Mouse (Mus musculus) urinary bladder, adult 2 months (tissue): Measurements from ENCODE around the gene Naa40. TPM values are rescaled to one million over a fixed set of nuclear protein-coding genes. Genes with fewer than 3 reads are reported as not detected.

ENCODE experiments used
- DNase-seq: peaks from one replicate; pipeline ENCODE4 v3.0.0; 2022; ENCODE audit warnings: low spot score
- polyA plus RNA-seq: library from polyadenylated mRNA; depleted of rRNA; stranded (reverse); fragments of >200 nt; gene quantifications from 2 replicates; pipeline ENCODE4 v1.2.3, GENCODE M21; 2012; rRNA removed

The Naa40 gene
- 25.7 and 27.6 TPM in 2 replicates for polyA plus RNA-seq

DNA sequence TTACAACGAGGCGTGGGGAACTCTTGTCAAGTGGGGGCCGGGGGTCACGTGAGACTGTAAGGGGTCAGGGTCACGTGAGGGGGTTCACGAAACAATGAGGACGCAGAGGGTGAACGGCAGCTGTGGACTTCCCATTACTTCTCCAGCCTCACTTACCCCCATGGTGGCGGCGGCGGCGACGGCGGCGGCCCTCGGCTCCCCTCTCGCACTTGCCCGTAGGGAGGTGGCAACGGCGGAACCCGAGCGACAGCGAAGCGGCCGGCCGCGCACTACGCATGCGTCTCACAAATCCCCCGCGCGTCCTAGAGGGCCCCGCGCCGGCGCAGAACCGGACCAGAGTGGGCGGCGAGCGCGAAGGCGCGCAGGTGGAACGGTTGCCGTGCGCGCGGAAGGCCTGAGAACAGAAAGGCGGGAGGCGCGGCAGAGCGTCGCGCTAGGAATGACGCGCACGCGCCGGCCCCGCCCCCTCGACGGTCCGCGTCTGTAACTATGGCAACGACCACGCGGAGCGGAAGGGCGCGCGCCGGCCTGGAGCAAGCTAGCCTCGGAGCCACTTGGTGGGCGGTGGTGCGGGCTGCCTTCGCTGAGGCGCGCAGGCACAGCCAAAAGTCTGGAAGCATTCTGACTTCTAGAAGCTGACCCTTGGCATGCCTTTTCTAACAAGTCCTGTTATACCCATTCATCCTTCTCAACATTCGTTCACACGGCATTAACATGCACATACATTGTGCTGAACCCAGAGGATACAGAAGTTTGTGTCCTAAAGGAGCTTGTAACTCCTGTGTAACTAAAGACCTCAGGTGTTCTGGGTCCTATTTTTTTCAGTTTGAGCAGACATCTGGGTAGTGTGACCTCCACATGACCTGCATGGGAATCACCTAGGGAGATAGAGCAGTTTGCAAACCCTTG is at the start of gene Naa40:
TSS of gene Naa40 (minus strand) at position 402 of the 909 bp plus-strand sequence.
- DNase-seq: peak; percentile 79

DNA sequence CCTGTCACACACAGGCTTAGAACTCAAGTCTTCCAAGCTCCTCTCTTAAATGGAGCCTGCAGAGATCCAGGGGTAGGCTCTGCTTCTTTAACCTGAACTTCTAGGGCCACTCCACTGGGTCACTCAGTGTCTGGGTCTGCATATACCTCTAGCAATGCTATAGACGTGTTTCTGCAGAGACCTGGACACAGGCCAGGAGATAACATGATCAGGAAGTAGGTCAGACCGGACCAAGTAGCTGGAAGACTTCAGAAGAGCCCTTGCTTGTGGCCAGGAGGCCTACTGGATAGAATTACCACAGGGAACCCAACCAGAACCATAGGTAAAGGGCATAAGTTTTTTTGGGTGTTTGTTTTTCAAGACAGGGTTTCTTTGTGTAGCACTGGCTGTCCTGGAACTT is 48.8 kb upstream of the Naa40 start:
- no peak for DNase-seq

DNA sequence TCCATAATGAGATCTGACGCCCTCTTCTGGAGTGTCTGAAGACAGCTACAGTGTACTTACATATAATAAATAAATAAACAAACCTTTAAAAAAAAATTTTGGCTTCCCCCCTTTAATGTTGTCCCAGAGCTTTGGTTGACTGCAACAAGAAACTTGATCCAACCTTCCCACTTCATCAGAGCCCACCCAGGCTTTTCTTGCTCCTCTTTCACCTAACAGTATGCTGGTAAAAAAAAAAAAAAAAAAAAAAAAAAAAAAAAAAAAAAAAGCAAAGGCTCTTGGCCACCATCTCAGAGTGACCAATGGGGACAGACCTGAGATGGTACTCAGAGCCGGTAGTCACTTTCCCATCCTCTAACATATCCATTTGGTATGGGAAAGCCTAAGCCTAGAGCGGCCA is 47.3 kb upstream of the Naa40 start:
- no peak for DNase-seq

DNA sequence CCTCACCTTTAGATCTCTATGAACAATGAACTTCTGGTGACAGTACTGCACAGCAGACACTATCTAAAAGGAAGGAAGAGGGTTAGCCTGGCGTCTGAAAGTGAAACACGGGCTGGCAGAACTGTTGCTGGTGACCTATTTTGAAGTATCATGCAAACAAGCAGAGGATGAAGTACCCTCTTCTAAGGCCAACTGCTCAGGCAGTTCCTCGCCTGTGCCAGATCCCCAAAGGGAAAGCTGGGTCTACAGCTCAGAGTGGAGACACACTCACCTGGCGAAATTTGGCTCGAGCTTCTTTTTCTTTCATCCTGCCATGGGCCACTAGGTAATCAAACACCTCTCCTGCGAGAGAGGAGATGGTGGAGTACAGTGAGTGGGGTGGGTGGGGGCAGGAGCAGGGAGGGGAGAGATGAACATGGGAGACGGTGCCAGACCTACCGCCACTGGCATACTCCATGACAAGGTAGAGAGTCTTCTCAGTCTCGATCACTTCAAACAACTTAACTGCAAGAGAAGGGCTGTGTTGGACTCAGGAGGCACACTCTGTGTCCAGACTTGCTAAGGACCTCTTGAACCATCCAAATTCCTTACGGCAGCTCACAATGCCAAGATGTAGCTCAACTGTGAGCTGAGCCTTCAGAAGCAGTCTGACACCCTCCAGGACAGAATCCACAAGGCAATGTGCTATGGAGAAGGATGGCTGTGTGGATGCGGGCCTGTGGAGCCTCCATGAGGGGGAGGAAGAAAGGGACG is 45.8 kb upstream of the Naa40 start:
- DNase-seq: no peak

DNA sequence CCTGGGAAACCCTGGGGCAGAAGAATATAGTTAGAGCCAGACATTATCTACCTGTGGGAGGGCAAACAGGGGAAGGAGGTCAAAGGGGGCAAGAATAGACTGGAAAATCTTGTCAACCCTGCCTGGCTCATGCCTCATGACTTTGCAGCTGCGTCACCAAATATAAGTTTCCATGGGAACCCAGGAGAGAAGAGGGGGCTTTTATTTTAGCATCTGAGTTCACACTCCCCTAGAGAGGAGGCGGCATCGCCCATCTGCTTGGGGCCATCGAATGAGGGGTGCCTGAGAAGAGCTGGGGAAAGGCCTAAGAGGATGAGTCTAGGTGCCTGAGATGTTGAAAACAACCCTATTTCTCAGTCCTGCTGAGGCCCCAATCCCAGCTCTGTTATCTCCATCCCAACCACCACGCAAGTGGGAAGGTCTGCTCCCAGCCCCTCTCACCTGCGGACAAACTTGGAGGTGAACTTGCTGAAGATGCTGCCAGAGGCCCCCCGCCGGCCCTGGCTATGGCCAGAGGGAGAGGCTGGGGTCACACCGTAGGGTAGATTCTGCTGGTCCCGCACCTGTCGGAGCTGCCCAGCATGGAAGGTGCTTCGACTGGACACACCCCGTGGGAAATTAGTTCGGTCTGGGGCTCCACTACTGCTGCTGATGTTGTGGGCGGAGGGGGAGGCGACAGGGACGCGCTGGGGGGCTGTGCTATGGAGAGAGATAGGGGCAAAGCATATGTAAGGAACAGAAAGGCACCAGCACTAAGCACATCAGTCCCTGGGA is 39.8 kb upstream of the Naa40 start:
- no peak for DNase-seq

DNA sequence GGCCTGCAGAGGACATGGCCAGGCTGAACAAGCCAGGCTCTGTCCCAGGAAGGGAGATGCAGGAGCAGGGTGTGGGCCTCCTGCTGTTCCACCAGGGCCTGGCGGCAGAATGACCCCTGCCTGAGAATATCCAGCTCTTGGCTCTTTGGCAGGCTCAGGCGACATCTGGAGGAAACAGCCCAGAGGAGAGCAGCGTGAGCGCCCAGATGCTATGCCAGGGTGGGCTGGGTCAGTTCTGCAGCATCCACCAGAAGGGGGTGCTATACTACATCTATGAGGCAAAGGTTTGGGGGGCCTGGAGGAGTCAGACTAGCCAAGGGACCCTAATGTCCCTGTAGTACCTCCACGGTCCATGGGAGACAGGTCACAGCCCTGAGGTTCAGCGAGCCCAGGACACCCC is 38.1 kb upstream of the Naa40 start:
- no peak for DNase-seq

DNA sequence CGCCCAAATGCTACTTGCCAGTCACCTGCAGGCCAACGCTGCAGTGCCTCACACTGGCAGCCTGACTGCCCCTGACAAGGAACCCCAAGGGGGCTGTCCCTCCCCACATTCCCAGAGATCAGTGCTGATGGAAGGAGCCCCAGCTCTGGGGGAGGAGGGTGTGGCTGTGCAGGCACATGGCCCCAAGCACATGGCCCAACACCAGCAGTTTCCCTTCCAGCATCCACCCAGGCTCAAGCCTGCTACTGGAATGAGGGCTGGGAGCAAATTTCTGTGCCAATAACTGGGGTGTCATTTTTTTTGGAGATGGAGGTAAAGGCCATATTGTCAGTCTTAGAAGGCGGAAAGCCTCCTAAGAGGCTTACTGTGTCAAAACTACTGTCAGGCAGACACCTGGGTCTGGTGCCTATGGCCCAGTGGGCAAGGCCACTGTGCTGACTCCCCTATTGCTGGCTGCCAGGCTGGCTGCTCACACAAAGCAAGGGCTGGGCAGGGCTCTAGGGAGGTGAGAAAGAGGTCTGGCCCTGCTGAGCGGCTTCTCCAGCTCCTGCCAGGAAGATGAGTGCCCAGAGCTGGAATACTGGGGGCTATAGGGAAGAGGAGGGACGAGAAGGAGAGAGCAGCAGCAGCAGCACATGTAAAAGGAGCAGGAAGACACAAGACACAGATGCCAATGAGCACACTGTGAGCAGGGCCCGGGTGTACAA is 37.4 kb upstream of the Naa40 start:
- no peak for DNase-seq

DNA sequence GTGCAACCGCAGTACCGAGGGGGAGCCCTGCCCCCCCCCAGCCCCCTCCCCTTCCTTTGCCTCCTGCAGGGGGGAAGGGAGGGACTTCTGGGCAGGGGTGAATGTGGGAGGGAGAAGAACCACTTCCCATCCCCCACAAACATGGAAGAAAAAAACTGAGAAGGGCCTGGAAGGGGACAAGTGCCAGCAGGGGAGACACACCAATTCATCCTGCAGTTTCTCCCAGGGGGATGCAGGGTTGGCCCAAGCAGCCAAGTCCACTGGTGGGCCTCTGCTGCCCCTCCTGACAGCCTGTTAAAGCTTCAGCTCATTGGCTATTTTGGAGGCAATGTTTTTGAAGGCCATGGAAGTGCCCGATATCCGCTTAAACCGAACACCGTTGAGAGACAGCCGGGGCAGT is 35.8 kb upstream of the Naa40 start:
- DNase-seq: no peak

DNA sequence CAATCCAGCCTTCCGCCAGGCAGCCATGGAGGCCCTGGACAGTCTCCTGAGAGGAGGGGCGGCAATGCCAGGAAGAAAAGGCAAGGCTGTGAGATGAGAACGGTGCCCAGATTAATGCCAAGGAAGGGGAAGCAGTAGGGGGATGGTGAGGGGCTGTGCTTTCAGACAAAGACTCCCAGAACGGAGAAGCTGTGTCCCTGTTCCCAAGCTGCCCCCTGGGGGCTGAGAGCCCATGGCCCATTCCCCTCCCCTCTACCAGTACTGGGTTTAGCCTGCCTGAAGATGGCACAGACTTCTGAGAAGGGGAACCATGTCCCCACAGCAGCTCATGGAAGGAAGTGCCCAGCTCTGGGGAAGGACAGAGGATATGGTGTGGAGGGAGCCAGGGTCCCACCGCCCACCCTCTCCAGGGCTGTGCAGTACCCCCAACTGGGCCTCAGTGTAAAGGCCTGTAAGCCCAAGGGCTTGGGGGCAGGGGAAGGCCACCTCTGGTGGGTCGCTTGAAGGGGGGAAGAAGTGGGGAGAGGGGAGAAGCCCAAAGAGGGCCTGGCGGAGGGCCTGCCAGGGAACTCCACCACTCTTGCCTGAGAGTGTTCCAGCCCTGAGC is 35.2 kb upstream of the Naa40 start:
- DNase-seq: no peak

DNA sequence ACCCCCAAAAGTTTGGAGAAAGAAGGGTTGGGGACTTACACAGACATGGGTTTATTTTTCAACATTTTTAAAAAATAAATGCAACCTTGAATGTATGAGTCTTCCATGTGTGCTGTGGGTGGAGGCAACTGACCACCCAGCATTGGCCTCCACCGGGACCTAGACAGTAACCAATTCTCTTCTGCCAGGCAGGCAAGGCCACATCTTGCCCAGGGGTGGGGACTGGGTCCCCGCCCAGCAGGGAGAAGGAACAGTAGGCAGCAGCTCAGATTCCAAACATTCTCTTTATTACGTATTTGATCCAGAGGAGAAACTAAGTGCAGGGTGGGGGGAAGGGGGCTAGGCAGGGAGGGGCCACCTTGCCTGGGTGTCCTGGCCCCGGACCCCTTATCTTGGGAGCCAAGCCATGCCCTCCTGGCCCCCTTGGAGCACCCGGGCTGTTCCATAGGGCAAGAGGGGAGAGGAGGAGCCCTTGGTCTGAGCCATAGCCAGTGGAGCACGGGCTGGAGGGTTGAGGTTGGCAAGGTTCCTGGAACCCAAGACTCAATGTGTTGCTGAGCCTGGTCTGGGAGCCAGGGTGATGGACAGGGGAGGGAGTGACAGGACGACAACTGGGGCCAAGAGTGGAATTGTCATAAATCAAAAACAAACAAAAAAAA is 34.3 kb upstream of the Naa40 start:
- no peak for DNase-seq

DNA sequence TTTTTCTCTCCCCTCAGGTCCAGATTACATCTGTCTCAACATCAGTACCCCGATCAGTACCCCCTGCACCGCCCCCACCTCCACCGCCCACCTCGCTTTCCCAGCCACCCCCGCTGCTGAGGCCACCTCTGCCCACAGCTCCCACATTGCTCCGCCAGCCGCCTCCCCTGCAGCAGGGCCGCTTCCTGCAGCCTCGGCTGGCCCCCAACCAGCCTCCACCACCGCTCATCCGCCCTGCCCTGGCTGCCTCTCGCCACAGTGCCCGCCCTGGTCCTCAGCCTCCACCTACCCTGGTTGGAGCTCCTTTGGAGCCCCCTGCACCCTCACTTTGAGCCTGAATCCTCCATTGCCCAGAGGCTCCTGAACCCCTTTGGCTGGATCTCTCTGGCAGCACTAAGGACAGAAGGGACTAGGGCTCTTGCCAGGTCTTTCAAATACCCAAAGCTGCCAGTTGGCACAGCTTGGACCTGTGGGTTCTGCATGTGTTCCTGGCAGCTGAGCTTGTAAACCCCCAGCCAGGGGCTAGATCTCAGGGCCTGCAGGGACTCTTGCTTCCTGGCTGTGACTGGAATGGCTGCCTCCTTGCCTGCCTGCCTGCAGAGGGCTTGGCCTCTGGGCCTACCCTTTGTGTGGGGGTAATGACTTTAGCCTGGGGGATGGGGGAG is 33.5 kb upstream of the Naa40 start:
- no peak for DNase-seq

DNA sequence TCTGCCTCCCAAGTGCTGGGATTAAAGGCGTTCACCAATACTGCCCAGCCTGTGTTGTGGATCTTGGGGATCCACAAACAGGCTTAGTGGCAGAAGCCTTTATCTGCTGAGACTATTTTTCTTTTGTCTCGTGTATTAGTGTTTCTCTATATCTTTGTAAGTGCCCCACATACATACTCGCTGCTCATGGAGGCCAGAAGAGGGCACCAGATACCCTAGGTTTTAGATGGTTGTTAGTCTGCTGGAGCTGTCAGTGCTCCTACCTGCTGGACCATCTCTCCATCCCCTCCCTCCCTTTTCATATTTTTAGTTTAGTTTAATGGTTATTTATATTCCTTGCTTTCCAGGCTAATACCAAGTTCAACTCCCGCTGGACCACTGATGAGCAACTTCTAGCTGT is 32.5 kb upstream of the Naa40 start:
- no peak for DNase-seq

DNA sequence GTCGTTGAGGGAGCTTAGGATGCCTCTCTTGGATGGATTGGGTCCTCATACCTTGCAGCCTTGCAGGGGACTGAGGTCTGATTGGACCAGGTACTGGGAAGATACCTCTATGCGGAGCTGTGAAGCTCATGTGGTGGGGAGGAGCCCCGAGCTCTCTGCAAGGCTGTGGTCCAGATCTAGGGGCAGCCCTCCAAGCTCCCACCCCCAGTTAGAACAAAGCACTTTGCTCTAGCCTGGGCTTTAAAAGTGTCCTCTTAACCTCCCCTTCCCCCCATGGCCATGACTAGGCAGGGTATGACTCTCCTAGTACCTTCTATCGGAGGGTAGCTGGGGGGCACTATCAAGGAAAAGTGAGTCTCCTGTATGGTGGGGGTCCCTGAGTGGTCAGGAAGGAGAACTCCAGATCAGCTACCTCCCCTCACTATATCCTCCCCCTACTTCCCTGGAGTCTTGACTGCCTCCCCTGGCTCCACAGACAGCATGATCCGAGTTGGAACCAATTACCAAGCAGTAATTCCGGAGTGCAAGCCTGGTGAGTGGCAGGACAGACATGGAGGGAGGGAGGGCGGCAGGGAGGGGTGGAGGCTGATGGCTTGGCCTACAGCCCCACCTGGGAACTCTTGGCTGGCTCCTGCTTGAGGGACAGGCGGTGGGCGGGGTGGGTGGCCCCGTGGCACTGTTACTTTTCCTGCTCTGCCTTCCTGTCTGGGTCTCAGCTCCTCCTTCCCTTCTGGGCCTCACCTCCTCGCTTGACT is 28.5 kb upstream of the Naa40 start:
- no peak for DNase-seq

DNA sequence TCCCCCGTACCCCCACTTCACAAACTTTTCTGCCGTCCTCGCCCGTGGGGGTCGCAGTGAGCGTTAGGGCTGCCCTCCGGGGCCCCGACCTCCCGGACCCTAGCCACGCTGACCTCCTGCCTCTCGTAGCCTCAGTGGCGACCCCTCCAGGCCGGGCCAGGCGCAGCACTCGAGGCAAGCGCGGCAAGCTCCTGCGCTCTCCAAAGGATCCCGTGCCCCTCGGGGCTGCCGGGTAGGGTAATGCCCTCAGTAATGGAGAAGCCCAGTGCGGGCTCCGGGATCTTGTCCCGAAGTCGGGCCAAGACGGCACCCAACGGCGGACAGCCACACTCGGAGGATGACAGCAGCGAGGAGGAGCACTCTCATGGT is 27.7 kb upstream of the Naa40 start:
- peak; percentile 71 for DNase-seq

DNA sequence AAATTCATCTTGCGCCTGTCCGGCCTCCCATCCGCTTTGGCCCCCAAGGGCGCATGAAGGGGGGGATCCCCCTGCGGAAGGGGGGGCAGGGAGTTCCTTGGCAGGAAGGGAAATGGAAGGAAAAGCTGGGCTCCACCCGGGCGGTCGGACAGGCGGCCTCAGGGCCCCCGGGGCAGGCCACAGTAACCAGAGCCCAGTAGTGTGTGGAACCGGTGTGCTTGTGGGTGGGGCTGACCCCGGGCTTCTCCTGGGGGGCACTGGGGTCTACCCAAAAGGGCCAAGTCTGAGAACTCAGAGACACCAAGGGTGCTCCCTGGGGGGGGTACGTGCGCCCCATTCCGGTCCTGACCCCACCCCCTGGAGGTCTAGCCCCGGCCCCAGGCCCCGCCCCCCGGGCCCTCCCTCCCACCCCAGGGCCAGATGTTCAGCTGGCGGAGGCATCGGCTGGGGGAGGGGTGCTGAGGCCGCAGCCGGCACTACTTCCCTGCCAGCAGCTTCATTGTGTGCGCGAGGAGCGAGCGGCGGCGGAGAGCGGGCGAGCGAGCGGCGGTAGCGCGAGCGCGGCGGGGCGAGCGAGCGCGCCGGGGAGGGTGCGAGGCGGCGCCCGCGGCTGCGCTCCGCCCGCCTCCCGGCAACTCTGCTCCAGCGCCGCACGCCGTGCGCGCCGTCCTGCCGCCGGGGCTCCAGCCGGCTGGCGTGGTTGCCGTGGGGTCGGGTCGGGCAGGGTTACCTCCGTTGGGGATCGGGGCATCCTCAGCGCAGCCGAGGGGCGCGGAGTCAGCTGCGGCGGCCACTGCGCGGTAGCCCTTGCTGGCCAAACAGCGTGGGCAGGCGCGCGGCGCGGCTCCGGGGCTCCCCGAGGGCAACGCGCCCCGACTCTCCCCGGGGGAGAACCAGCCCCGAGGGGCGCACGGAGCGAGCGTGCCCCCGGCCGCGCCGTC is 27.1 kb upstream of the Naa40 start:
- peak; percentile 61 for DNase-seq

DNA sequence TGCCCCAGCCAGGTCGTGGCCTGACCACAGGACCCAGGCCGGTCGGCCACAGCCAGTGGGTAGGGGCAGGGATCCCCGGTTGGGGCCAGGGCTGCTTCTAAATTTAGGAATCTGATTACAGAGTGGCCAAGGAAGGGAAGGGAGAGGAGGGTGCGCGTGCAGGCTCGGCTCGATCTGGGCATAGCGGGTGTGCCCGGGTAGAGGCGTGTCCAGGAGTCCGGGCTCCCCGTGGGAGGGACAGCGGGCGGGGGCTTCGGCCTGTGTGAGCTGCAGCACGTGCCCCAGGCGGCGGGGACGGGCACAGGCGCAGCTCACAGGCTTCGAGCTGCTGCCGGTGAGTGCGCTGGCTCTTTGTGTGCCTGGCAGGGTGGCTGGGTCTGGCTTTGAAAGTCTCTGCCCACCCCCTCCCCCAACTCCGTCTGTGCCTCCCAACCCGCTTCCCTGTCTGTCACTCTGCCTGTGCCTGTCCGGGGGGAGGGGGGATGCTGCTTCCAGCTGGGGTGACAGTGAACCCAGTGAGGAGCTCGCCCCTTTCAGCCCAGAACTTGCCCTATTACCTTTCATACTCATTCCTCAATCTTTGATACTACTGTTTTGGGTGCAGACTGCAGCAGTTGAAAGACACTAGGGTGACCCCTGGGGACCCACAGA is 26.2 kb upstream of the Naa40 start, which contains the start of gene Rcor2:
TSS of gene Rcor2 (plus strand) at position 235 of the 651 bp plus-strand sequence.
- peak; percentile 69 for DNase-seq

DNA sequence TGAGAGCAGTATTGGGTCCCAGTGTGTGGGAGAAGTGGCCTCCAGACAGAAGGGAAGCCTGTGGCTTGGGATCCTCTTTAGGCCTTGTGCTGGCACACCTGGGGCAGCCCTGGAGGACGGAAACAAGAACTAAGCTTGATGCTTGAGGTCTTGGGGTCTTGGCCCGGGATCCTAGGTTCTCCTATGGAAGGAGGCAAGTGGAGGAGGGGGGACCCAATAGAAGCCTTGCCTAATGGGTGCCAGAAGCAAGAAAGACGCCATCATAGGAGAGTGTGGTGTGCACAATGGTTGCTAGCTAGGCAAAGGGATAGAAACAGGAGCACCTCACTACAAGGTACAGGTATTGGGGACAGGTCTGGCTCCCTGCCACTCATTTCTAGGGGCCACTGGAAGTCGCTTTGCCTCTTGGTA is 25.4 kb upstream of the Naa40 start:
- DNase-seq: no peak
